Mouse (Mus musculus): ENCODE measurements at regions not wholly inside any gene's neighbourhood (a gene's known extent, or its start where the extent isn't known, plus 50 kb on each side); places are given as distances from the start of the nearest gene placed in this dataset.
A peak's percentile ranks its signal among the peaks of the same experiment; 100 is the strongest.

GRCm38 (mm10) chr4:127758961-127759360 is 211.8 kb downstream of the CK137956 start:
- no peak for DNase-seq (ENCODE audit: low spot score in 2 of 2)

GRCm38 (mm10) chr4:127756238-127756637 is 214.5 kb downstream of the CK137956 start:
- DNase-seq (ENCODE audit: low spot score in 2 of 2): no peak

GRCm38 (mm10) chr4:127750781-127751180 is 220.0 kb downstream of the CK137956 start:
- DNase-seq (ENCODE audit: low spot score in 2 of 2): peak; percentile 12 to 52

GRCm38 (mm10) chr4:127747876-127748275 is 222.9 kb downstream of the CK137956 start:
- DNase-seq (ENCODE audit: low spot score in 2 of 2): peak in 1 of 2 experiments; percentile 54

- DNase-seq (ENCODE audit: low spot score in 2 of 2): no peak
Observed at GRCm38 (mm10) chr4:127736781-127737180, 234.0 kb downstream of the CK137956 start.

- no peak for DNase-seq (ENCODE audit: low spot score in 2 of 2)
Observed at GRCm38 (mm10) chr4:127736151-127736550, 234.6 kb downstream of the CK137956 start.

GRCm38 (mm10) chr4:127734641-127735040 is 236.1 kb downstream of the CK137956 start:
- DNase-seq (ENCODE audit: low spot score in 2 of 2): no peak

- DNase-seq (ENCODE audit: low spot score in 2 of 2): no peak
Observed at GRCm38 (mm10) chr4:127718661-127719060, 252.1 kb downstream of the CK137956 start.

GRCm38 (mm10) chr4:127712274-127712673 is 258.5 kb downstream of the CK137956 start:
- DNase-seq (ENCODE audit: low spot score in 2 of 2): peak in 1 of 2 experiments; percentile 3

GRCm38 (mm10) chr4:127710816-127711215 is 259.9 kb downstream of the CK137956 start:
- peak; percentile 7 to 49 for DNase-seq (ENCODE audit: low spot score in 2 of 2)

- peak; percentile 9 to 43 for DNase-seq (ENCODE audit: low spot score in 2 of 2)
Observed at GRCm38 (mm10) chr4:127709746-127710145, 261.0 kb downstream of the CK137956 start.

GRCm38 (mm10) chr4:127708186-127708585 is 262.6 kb downstream of the CK137956 start:
- DNase-seq (ENCODE audit: low spot score in 2 of 2): peak in 1 of 2 experiments; percentile 15

- DNase-seq (ENCODE audit: low spot score in 2 of 2): peak in 1 of 2 experiments; percentile 5
Observed at GRCm38 (mm10) chr4:127707126-127707525, 263.6 kb downstream of the CK137956 start.

- DNase-seq (ENCODE audit: low spot score in 2 of 2): no peak
Observed at GRCm38 (mm10) chr4:127701651-127702050, 269.1 kb downstream of the CK137956 start.

GRCm38 (mm10) chr4:127689986-127690385 is 280.8 kb downstream of the CK137956 start:
- no peak for DNase-seq (ENCODE audit: low spot score in 2 of 2)

- DNase-seq (ENCODE audit: low spot score in 2 of 2): no peak
Observed at GRCm38 (mm10) chr4:127685021-127685420, 285.7 kb downstream of the CK137956 start.

- no peak for DNase-seq (ENCODE audit: low spot score in 2 of 2)
Observed at GRCm38 (mm10) chr4:127679391-127679790, 291.4 kb downstream of the CK137956 start.

- DNase-seq (ENCODE audit: low spot score in 2 of 2): no peak
Observed at GRCm38 (mm10) chr4:127678437-127678836, 292.3 kb downstream of the CK137956 start.

- no peak for DNase-seq (ENCODE audit: low spot score in 2 of 2)
Observed at GRCm38 (mm10) chr4:127675745-127676315, 294.9 kb downstream of the CK137956 start.

GRCm38 (mm10) chr4:127659950-127660349 is 302.0 kb upstream of the Gjb5 start:
- DNase-seq (ENCODE audit: low spot score in 2 of 2): no peak

GRCm38 (mm10) chr4:127651601-127652000 is 293.6 kb upstream of the Gjb5 start:
- no peak for DNase-seq (ENCODE audit: low spot score in 2 of 2)

GRCm38 (mm10) chr4:127648011-127648410 is 290.0 kb upstream of the Gjb5 start:
- DNase-seq (ENCODE audit: low spot score in 2 of 2): no peak

GRCm38 (mm10) chr4:127647189-127647588 is 289.2 kb upstream of the Gjb5 start:
- DNase-seq (ENCODE audit: low spot score in 2 of 2): no peak

Measured in urinary bladder, postnatal 4 days (tissue).